Mouse (Mus musculus) T-cell, adult 2 months (primary cell): ENCODE data around the gene Zfc3h1.

ENCODE experiments used
- DNase-seq: peaks from one replicate; pipeline ENCODE4 v3.0.0; 2022; ENCODE audit warnings: low spot score

The Zfc3h1 gene

GRCm38 (mm10) chr10:115478441-115479141 is 93.8 kb downstream of the Zfc3h1 start:
- DNase-seq = no peak
